Mouse (Mus musculus) urinary bladder, adult 18-20 months (tissue): ENCODE data around the gene Prkcz.
A peak's percentile ranks its signal among the peaks of the same experiment; 100 is the strongest.

Experiments used
- DNase-seq, 2 experiments: peaks; one replicate each; pipeline ENCODE4 v3.0.0; 2022; ENCODE audit warnings: low spot score in 2 of 2, mixed read lengths in 2 of 2

Gene Prkcz

GRCm38 (mm10) chr4:155245770-155246492, 115.2 kb downstream of the Prkcz start:
- DNase-seq, result no peak

GRCm38 (mm10) chr4:155243233-155243632, 117.9 kb downstream of the Prkcz start:
- no peak for DNase-seq

- no peak for DNase-seq
Observed at GRCm38 (mm10) chr4:155242292-155242691, 118.9 kb downstream of the Prkcz start.

- no peak for DNase-seq
Observed at GRCm38 (mm10) chr4:155241789-155242188, 119.4 kb downstream of the Prkcz start.

- DNase-seq, result no peak
Observed at GRCm38 (mm10) chr4:155239494-155239893, 121.7 kb downstream of the Prkcz start.

- no peak for DNase-seq
Observed at GRCm38 (mm10) chr4:155238276-155238675, 122.9 kb downstream of the Prkcz start.

GRCm38 (mm10) chr4:155236737-155237385, 124.3 kb downstream of the Prkcz start:
- DNase-seq, result no peak

- peak in 1 of 2 experiments; percentile 78 for DNase-seq
Observed at GRCm38 (mm10) chr4:155235311-155236119, 125.6 kb downstream of the Prkcz start.

GRCm38 (mm10) chr4:155234371-155235310, 126.5 kb downstream of the Prkcz start:
- no peak for DNase-seq

GRCm38 (mm10) chr4:155233878-155234277, 127.3 kb downstream of the Prkcz start:
- DNase-seq, result peak in 1 of 2 experiments; percentile 79

GRCm38 (mm10) chr4:155228461-155228860, 132.7 kb downstream of the Prkcz start:
- no peak for DNase-seq

- no peak for DNase-seq
Observed at GRCm38 (mm10) chr4:155227986-155228385, 133.2 kb downstream of the Prkcz start.

- no peak for DNase-seq
Observed at GRCm38 (mm10) chr4:155225918-155226317, 135.2 kb downstream of the Prkcz start.

- no peak for DNase-seq
Observed at GRCm38 (mm10) chr4:155223594-155224528, 137.3 kb downstream of the Prkcz start.

GRCm38 (mm10) chr4:155222841-155223593, 138.1 kb downstream of the Prkcz start:
- DNase-seq, result peak; percentile 99 to 100

GRCm38 (mm10) chr4:155222552-155222840, 138.7 kb downstream of the Prkcz start, which contains the start of gene Ski:
Ski (minus strand) TSS chr4:155222592.
- DNase-seq, result no peak

- peak; percentile 59 to 66 for DNase-seq
Observed at GRCm38 (mm10) chr4:155221599-155222551, 139.3 kb downstream of the Prkcz start.

- no peak for DNase-seq
Observed at GRCm38 (mm10) chr4:155221106-155221505, 140.1 kb downstream of the Prkcz start.
